Mouse (Mus musculus): Measurements from ENCODE around the gene A230072I06Rik. TPM values are rescaled to one million over a fixed set of nuclear protein-coding genes. Genes with fewer than 3 reads are reported as not detected.

A230072I06Rik gene
- not detected for total RNA-seq (2021)
- long read RNA-seq, experiment 1 = 0 reads
- long read RNA-seq, experiment 2 = 0 reads

- DNase-seq = no peak
- intact Hi-C loops (cut with DNase I) = no loop called here
Observed at GRCm38 (mm10) chr8:12278663-12279312, at the start of gene A230072I06Rik. A230072I06Rik (plus strand) TSS chr8:12278819.

- intact Hi-C loops (cut with DNase I) = no loop called here
- no peak for DNase-seq
Observed at GRCm38 (mm10) chr8:12234039-12234438, 44.6 kb upstream of the A230072I06Rik start.

- no peak for DNase-seq
Observed at GRCm38 (mm10) chr8:12238775-12239174, 39.8 kb upstream of the A230072I06Rik start.

GRCm38 (mm10) chr8:12240143-12240542 is 38.5 kb upstream of the A230072I06Rik start:
- intact Hi-C loops (cut with DNase I) = no loop called here
- no peak for DNase-seq

More at GRCm38 (mm10) chr8:12238775-12239174, 39.8 kb upstream of the A230072I06Rik start:
- intact Hi-C loops (cut with DNase I) = no loop called here

GRCm38 (mm10) chr8:12243746-12244145 is 34.9 kb upstream of the A230072I06Rik start:
- intact Hi-C loops (cut with DNase I) = no loop called here
- DNase-seq = no peak

- intact Hi-C loops (cut with DNase I) = no loop called here
- no peak for DNase-seq
Observed at GRCm38 (mm10) chr8:12259890-12260289, 18.7 kb upstream of the A230072I06Rik start.

GRCm38 (mm10) chr8:12260476-12261029 is 18.1 kb upstream of the A230072I06Rik start:
- intact Hi-C loops (cut with DNase I) = no loop called here
- DNase-seq = no peak

GRCm38 (mm10) chr8:12261556-12261955 is 17.1 kb upstream of the A230072I06Rik start:
- DNase-seq = no peak
- intact Hi-C loops (cut with DNase I) = no loop called here

- intact Hi-C loops (cut with DNase I) = no loop called here
- DNase-seq = no peak
Observed at GRCm38 (mm10) chr8:12264996-12265395, 13.6 kb upstream of the A230072I06Rik start.

- intact Hi-C loops (cut with DNase I) = no loop called here
- DNase-seq = no peak
Observed at GRCm38 (mm10) chr8:12267863-12268262, 10.8 kb upstream of the A230072I06Rik start.

GRCm38 (mm10) chr8:12268306-12268829 is 10.3 kb upstream of the A230072I06Rik start:
- intact Hi-C loops (cut with DNase I) = no loop called here
- DNase-seq = no peak

- intact Hi-C loops (cut with DNase I) = no loop called here
- DNase-seq = no peak
Observed at GRCm38 (mm10) chr8:12279482-12280192, 1.0 kb downstream of the A230072I06Rik start.

- intact Hi-C loops (cut with DNase I) = no loop called here
- no peak for DNase-seq
Observed at GRCm38 (mm10) chr8:12282128-12282527, 3.5 kb downstream of the A230072I06Rik start.

GRCm38 (mm10) chr8:12290551-12290950 is 11.9 kb downstream of the A230072I06Rik start:
- intact Hi-C loops (cut with DNase I) = no loop called here
- DNase-seq = no peak

- DNase-seq = no peak
- intact Hi-C loops (cut with DNase I) = no loop called here
Observed at GRCm38 (mm10) chr8:12298326-12298950, 19.8 kb downstream of the A230072I06Rik start.

GRCm38 (mm10) chr8:12301998-12302397 is 23.4 kb downstream of the A230072I06Rik start:
- intact Hi-C loops (cut with DNase I) = no loop called here
- DNase-seq = no peak

- no peak for DNase-seq
- intact Hi-C loops (cut with DNase I) = no loop called here
Observed at GRCm38 (mm10) chr8:12312975-12313734, 34.5 kb downstream of the A230072I06Rik start.

GRCm38 (mm10) chr8:12314258-12314657 is 35.6 kb downstream of the A230072I06Rik start:
- intact Hi-C loops (cut with DNase I) = no loop called here
- no peak for DNase-seq

GRCm38 (mm10) chr8:12315177-12315576 is 36.6 kb downstream of the A230072I06Rik start:
- intact Hi-C loops (cut with DNase I) = no loop called here
- no peak for DNase-seq

- intact Hi-C loops (cut with DNase I) = no loop called here
- DNase-seq = no peak
Observed at GRCm38 (mm10) chr8:12319755-12320455, 41.3 kb downstream of the A230072I06Rik start.

Measured in gastrocnemius, postnatal 36 days (tissue).